Mouse (Mus musculus) cerebellum, postnatal 10 days (tissue): ENCODE measurements around the gene Tnni2.
"Not testable (repeated sequence)": the region's sequence is repeated elsewhere in the genome, so short reads cannot be mapped to it uniquely, and the experiment has no call there.

Experiments
- DNase-seq, 2 experiments: peaks; one replicate each; pipeline ENCODE4 v3.0.0; 2021; ENCODE audit warnings: mixed read lengths in 2 of 2

Tnni2 gene

DNA sequence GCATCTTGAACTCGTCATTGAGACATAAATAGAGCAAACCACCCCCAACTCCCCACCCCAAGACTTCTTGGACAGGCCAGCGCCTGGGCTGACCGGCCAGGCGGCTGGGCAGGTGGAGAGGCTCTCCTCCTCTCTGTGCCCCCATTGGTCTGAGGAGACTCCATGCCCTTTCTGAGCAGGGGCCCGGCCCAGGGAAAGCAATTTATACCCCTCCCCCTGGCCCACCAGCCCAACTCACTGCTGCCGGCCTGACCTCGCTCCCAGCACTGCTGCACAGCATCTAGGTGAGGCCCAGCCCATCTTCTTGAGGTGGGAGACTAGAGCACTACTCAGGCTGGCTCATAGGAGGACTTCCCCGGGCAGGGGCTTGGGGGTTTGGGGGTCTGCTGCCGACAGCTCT is at the start of gene Tnni2:
Gene Tnni2, plus strand, starts transcription at position 224 of the 400 bp plus-strand sequence.
- DNase-seq, result no peak

DNA sequence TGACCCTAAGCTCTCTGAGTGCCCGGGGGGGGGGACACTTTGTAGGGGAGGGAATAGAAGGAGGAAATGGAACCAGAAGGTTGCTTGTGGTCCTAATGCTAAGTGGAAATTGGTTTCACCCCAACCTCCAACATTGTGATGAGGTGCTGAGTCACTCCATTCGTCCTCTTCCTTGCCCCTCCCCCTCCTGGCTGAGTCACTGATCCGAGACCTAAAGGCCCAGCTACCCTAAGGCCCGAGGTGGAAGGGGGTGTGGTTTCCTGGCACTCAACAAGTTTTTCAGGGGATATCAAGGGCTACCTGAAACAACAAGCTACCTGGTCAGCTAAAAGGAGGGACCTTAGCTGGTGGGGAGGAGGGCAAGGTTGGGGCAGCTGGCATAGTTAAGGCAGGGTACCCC is 48.4 kb upstream of the Tnni2 start:
- no peak for DNase-seq

DNA sequence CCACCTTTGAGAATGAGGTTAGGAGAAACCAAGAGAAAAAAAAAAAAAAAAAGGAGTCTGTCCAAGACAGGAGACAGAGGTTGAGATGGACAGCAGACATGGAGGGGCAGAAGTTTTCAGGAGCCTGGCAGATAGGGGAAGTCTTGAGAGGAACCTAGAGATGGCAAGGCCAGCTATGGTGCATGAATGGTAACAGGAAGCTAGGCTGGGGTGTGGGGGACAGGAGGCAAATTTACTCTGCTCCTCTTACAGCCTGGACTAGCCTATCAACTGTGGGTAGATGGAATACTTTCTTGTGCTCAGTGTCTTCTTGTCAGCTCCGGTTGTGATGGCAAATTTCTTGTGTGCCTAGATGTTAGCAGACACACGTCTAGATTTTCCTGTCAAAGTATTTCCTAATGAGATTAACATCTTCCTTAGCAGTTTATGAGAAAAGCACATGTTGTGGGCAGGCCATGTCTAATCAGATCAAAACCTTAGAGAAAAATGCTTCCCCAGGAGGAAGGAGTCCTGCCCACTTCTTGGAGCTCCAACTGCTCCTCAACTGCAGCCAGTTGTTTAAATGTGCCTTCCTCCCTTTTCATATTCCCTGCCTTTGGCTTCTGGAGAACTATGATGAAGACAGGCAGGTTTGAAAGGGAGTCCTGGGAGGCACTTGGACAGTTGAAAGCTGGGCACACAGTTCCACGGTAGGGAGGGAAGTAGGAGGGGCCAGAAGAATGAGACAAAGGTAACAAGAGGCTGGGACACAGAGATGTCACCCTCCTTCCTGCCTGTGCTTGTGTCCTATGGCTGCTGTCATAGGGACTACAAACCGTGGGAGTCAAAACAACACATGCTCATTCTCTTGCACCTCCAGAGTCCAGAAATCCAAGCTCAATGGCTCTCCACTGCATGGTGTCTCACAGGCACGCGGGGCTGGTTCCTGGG is 47.1 kb upstream of the Tnni2 start:
- no peak for DNase-seq

DNA sequence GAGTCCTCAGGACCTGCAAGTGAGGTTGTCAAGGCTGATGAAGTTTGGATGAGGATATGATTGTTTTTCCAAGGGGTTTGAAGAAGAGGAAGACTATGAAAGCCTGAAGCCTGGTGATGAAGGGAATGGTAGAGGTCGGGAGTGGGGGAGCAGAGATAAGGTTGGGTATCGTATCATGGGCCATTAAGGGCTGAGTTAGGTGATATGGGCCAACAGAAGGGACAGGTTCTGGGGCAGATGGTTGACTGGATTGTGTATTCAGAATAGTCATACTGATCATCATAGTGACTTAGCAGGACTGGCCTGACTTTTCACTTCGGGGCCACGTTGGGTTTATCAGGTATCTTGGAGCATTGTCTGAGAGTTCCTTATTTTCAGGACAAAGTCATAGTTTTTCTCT is 46.1 kb upstream of the Tnni2 start:
- DNase-seq, result no peak

DNA sequence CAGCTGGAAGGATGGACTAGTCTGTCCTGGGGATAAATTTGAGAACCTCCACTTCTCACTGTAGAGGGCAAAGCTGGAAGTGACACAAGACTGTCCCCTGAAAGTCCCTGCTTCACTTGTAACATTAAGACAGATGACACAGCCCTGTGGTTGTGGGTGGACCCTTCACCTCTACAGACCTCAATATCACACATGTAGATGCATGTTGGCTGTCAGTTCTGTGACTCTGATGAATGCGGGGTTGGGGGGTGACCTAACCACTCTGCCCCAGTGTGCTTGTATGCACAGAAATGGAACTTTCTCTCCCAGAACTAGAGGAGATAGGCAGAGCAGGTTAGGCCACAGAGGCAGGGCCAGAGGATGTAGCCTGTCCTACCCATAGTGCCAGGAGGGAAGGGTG is 45.0 kb upstream of the Tnni2 start:
- DNase-seq, result no peak

DNA sequence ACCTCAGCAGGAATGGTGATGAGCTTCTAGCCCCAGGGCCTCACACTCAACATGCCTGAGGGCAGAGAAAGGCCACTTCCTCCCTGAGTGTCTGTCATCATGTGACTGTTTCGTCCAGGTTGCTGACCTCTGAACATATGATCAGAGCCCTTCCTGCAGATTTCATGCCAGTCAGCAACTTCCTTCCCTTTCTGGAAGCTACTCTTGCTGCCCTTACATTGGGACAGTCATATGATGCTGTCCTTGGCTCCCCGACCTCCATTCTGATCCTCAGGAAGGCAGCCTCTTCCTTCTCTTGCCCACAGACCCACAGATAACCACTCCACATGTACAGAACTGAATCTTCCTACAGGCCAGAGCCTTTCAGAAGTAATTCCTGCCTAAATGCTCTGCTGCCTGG is 43.6 kb upstream of the Tnni2 start:
- no peak for DNase-seq

DNA sequence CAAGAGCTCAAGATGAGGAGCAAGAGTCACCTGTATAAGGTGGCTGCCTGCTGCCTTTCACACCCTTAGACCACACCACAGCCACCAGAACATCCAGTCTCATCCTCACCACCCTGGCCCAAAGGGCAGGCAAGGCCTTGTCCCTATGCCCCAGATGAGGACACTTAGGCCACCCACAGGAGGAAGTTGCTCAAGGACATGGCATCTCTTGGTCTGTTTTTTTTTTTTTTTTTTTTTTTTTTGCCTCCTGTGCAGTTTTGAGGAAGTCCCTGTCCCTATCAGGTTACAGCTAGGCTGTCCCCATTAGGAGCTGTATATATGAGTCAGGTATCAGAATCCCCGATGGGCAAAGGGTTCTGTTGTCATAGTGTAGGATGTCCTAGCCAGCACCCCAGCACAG is 42.4 kb upstream of the Tnni2 start:
- DNase-seq, result no peak

DNA sequence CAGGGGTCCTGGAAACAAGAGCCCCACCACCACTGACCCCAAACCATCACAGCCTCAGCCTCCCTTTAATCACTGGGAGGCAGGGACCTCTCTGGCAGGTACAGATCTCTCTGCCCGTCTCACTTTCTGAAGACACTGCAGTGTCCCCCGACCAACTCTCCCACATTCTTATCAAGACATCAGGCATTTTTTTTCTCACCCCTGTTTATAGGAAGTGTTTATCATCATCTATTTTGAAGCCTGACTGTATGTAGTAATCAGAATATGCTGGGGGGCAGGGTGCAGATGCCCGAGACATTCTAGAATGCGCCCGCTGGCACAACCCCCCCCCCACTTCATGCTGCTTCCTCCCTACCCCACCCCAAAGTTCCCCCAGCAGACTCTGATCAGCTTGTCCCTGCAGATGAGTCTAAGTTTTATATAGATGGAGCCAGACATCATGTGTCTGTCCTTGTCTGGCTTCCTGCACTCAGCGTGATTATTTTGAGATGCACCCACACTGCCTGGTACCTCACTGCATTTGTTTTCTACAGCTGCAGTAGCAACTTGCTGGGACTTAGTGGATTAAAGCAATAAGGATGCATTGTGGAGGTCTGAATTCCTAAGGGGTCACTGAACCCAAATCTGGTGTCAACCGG is 41.4 kb upstream of the Tnni2 start:
- no peak for DNase-seq

DNA sequence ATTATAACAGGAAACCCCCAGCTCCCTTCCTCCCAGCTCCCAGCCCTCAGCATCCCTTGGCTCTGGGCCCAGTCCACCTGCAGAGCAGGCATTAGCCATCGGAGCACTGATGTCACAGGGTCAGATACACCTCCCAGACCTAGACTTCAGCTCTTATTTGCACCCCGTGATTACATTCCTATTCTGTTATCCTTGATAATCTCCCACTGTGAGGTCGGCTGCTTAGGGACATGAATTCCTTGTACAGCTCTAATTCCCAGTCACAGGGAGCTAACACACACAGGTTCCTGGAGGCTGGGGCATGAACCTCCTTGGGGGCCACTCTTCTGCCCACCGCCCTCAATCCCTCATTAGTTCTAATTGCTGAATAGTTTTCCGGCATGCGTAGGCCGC is 40.9 kb upstream of the Tnni2 start:
- DNase-seq, result peak; percentile 34 to 41

DNA sequence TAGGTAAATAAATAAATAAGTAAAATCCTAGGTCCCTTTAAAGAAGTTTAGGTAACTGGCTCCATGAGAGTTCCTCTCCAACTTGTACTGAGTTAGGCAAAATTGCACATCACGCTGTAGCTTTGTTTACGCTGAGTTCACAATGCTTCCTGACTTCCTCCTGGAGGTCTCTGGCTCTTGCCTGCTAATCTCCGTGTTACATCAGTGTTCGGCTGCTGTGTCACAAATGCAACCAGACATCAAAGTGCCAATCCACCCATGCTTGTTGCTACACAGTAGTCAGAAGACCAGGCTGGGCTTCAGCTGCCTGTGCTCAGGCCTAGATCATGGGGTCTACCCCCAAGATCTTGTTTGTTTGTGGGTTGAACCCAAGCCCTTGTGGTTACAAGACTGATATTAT is 38.0 kb upstream of the Tnni2 start:
- DNase-seq, result no peak

DNA sequence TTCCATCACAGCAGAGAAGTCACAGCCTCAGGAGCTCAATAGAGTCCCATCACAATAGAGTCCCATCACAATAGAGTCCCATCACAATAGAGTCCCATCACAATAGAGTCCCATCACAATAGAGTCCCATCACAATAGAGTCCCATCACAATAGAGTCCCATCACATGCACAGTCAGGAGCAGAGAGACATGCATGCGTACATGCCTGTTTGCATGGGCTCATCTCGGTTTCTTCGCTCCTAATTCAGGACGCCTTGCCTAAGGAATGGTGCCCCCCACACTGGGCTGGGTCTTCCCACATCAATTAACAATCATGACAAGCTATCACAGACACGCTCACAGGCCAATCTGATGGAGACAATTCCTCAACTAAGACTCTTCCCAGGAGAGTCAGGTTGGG is 36.5 kb upstream of the Tnni2 start:
- DNase-seq, result not testable (repeated sequence)

DNA sequence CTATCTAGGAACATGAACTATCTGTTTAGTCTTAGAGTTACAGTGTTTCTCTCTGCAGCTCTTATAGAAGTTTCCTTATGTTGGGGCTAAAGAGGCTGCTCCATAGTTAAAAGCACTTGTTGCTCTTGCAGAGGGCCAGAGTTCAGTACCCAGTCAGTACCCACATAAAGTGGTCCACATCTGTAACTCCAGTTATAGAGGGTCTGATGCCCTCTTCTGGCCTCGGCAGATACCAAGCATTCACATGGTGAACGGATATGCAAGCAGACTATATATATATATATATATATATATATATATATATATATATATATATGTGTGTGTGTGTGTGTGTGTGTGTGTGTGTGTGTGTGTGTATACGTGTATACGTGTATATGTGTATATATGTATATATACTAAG is 33.7 kb upstream of the Tnni2 start:
- no peak for DNase-seq

DNA sequence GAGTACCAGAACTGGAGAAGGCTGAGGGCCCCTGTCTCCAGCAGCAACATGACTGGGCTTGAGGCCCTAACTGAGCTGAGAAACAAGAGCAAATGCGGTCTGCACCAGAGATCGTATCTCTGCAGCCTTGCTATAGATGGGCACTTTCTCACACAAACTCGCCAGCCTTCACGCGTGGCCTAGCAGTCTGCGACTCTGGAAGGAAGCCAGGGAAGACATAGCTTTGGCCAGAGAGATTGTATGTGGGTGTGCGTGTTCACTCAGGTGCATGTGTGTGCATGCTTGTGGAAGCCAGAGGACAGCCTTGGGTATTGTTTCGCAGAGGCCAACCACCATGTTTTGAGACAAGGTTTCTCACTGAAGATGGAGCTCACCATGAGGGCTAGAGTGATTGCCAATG is 32.9 kb upstream of the Tnni2 start:
- DNase-seq, result peak; percentile 53 to 55

DNA sequence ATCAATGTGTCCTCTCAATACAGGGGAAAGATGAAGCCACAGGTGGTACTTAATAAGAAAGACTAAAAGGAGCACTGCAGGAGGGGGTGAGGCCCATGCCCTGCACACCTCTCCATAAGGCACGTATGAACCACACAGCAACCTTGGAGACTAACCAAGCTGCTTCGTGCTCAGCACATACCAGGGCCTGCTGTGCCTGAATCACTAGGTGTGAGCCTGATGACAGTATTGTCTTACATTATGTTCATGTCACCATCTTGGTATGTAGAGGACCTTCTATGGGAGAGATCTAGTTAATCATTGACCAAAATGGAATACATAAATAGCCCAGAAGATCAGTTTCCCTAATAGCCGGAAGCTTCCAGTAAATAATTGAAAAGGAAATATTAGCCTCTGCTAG is 32.0 kb upstream of the Tnni2 start:
- no peak for DNase-seq

DNA sequence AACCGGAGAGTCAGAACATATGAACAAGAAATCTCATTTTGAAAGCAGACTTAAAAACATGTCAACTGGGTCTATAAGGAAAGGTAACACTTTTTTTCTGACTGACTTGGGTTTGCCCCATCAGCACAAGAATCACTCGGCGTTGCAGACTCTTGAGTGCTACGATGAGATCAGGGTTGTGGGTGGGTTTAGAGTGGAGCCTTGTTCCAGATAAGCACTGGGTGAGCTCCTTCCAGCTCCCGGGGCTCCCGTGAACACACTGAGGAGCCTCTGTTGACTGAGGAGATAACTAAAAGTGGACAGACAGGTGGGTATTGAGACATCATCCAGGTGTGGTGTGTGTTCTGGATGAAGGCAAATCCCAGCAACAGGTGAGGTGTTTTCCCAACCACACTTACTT is 28.3 kb upstream of the Tnni2 start:
- DNase-seq, result no peak

DNA sequence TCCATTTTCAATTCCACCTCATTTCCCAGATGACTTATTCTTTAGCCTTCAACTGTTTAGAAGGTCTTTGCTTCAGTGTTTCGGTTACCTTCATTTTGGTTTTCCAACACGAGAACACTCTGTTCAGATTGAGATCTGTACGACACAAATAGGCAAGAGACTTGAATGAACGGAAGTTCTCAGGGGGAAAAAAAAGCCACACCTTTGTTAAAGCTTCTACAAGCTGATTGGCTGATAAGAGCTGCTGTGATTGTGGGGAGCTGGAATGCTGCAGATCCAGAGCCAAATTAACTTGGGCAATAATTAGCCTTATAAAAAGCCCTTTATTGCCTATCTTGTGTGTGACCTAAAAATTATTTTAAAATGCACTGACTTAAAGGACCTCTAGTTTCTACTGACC is 26.3 kb upstream of the Tnni2 start:
- no peak for DNase-seq

DNA sequence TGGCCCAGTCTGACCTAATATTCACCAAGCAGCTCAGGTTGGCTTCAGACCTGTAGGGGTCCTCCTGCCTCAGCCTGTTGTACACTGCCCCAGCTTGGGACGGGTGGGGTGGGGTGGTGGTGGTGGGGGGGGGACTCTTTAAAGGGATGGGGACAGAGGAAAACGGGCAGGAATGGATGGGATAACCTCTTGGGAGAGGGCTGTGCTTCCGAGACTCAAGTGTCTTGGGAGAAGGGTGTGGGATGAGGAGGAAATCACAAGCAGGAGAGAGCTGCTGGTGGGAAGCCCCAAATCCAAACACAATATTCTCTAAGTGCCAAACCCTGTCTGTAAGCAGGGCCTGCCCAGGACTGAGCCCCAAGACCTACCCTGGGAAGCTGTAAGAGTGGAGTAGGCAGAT is 25.4 kb upstream of the Tnni2 start:
- DNase-seq, result no peak

DNA sequence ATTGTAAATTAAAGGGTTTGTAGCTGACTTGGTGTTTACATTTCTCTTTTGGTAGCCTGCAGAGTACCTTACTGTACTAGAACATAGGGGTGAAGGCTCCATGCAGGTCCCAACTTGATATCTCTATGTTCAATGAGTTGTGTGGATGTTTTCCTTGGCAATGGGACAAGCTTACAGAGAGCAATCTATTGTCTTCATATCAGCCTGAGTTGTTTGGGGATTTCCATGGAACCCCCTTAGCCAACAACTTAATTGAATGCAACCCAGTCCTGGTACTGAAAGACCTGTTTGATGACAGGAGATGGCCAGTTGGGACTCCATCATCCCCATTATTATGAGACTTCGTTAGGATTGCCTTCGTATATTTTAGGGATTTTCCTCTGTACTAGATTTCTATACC is 23.6 kb upstream of the Tnni2 start:
- no peak for DNase-seq

DNA sequence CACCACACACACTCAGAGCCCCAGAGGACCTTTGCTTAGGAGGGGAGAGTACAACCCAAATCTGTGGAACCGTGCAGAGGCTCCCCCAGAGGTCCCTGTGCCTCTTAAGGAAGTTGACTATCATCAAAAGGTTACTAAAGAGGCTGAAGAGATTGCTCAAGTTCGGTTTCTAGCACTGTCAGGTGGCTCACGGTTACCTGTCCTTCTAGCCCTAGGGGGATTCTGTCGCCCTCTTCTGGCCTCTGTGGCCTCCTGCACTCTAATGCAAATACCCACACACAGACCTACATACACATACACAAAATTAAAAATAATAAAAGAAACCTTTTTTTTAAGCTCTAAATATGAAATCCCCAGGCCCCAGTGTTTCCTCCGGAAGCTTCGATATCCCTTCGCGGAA is 22.9 kb upstream of the Tnni2 start:
- no peak for DNase-seq

DNA sequence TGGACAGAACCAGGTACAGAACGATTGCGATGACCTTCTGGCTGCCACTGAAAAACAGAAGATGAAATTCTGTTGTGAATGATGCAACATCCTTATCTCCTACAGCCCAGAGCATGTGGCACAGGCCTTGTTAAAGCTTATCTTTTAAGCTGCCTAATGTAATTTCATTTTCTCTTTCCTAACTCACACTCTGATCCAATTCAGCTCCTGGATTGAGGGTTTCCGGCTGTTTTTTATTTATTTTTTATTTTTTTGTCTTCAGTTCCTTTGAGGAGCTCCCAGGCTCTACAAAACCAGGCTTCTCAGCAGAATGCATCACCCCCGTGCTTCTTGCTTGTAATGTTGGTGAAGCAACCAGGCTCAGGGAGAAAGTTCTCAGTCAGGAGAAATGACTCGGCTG is 21.7 kb upstream of the Tnni2 start:
- DNase-seq, result no peak

DNA sequence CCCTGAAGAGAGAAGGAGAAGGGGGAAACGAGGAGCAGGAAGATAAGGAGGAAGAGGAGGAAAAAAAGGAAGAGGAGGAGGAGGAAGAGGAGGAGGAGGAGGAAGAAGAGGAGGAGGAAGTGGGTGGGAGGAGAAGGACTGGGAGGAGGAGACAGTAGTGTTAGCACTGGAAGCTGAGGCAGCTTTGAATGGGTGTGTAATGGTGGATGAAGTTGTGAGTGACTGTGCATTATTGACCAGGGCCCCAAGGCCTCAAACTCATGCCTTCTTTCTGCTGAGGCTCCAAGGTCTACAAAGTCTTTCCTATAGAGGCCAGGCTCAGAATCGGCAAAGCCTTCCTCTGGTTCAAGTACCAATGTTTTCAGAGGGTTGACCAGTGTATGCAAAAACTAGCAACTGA is 19.8 kb upstream of the Tnni2 start:
- DNase-seq, result no peak

DNA sequence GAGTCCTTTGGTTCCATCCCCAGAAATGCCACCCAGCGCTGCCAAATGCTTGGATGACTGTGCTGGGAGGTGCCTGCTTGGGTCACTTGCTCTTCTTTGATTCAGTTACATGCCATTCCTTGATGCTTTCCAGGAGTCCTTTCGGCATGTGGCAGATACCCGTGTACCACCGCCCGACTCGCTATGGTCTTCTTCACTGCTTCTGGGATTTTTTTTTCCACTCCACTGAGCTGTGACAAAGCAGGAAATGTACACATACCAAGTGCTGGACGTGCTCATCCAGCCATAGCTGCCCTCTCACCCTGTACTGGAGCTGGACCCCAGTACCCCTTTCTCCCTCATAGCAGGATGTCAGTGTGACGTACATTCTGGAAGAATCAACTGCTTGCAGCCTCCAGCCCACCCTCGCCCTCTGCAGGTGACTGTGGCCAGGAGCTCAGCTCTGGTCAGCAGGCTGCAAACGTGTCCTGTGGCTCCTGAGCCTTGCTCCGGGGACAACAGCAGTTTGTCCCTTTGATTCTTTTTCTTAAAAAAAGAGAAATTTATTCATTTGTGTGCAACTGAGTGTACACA is 15.9 kb upstream of the Tnni2 start:
- DNase-seq, result peak; percentile 67 to 72

DNA sequence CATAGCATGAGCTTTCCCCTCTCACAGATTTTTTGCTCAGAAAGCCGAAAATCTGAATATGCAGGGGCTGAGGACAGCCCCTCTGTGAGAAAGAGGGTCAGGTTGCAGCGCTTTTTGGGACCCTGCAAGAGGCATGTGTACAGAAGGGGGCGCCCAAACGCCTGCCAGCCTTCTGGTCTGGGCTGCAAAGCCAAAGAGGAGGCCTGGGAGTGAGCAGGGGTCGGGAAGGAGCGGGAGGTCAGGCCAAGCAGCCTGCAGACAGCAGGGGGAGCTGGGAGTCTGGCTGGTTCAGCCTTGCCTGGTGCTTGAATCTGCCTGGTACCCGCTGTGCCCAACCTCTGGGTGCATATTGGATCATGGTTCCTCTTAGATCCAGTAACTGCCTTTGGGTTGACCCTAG is 13.4 kb upstream of the Tnni2 start:
- DNase-seq, result peak; percentile 78 to 79

DNA sequence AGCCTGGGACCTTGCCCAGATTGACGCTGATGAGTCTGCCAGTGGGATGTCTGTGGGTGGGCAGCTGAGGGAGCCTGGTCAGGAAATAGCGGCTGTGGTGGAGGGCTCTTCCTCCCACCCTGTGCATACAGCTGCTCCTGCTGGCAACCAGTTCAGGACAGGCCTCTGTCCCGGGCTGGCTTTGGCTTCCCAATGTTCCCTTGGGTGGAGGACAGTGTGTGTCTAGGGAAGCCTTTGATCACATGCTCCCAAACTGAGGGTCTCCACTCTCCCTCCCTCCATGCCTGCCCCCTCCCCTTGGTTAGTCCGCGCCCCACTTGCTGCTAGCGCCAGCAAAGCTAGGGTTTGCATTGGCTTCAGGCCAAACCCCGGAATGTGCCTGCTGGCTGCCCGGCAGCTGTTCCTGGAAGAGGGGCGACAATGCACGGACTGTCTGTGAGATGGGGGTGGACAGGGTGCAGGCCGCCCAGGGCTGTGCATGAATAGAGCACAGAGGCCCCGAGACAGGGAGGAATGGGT is 11.4 kb upstream of the Tnni2 start:
- peak; percentile 81 to 85 for DNase-seq
